Mouse (Mus musculus): ENCODE results near the gene Card11. TPM values are rescaled to one million over a fixed set of nuclear protein-coding genes. Genes with fewer than 3 reads are reported as not detected.

The Card11 gene
- polyA plus RNA-seq, 1 experiment from 2014 or later: 0.20 TPM

- ATAC-seq (ENCODE audit: insufficient number of reproducible peaks, low FRiP score, low TSS enrichment, low read depth): no peak
- Histone ChIP-seq H3K36me3 (no peaks in the 10 kb centered on the region), H3K4me1 (no peaks in the 10 kb centered on the region), H3K4me3 (replicated peaks) (no peak overlapping the region), H3K27ac (replicated peaks) (no peak overlapping the region), H3K27me3 (no peaks in the 10 kb centered on the region), H3K9ac (no peak overlapping the region), H3K9me3 (replicated peaks) (peaks cover 9% of the 10 kb centered on the region), H3K4me2 (replicated peaks) (no peak overlapping the region)
- WGBS: 92% methylated on average over 3 of the region's 3 CpGs
Observed at GRCm38 (mm10) chr5:141025635-141026034, 25.3 kb upstream of the Card11 start.

GRCm38 (mm10) chr5:141024435-141024834 lies 24.1 kb upstream of the Card11 start:
- ATAC-seq (ENCODE audit: insufficient number of reproducible peaks, low FRiP score, low TSS enrichment, low read depth): no peak
- Histone ChIP-seq H3K9ac (no peak overlapping the region), H3K36me3 (no peaks in the 10 kb centered on the region), H3K4me1 (no peaks in the 10 kb centered on the region), H3K27ac (replicated peaks) (no peak overlapping the region), H3K27me3 (no peaks in the 10 kb centered on the region), H3K9me3 (replicated peaks) (peaks cover 9% of the 10 kb centered on the region), H3K4me3 (replicated peaks) (no peak overlapping the region), H3K4me2 (replicated peaks) (no peak overlapping the region)
- 62% methylated on average over 5 of the region's 5 CpGs for WGBS

GRCm38 (mm10) chr5:141017927-141018700 lies 17.7 kb upstream of the Card11 start:
- H3K9ac ChIP-seq: no peak overlapping the region
- H3K4me2 ChIP-seq (replicated peaks): no peak overlapping the region
- peaks cover 9% of the 10 kb centered on the region; the same call in 1 of the 2 replicates for H3K9me3 ChIP-seq (replicated peaks)
- H3K36me3 ChIP-seq: no peaks in the 10 kb centered on the region
- H3K27me3 ChIP-seq: no peaks in the 10 kb centered on the region
- H3K4me1 ChIP-seq: no peaks in the 10 kb centered on the region
- no peak overlapping the region for H3K27ac ChIP-seq (replicated peaks)
- 50% methylated on average over 1 of the region's 2 CpGs for WGBS
- ATAC-seq (ENCODE audit: insufficient number of reproducible peaks, low FRiP score, low TSS enrichment, low read depth): no peak
- H3K4me3 ChIP-seq (replicated peaks): no peak overlapping the region

- no peak overlapping the region for H3K4me2 ChIP-seq (replicated peaks)
- no peaks in the 10 kb centered on the region for H3K9me3 ChIP-seq (replicated peaks)
- H3K27me3 ChIP-seq: no peaks in the 10 kb centered on the region
- no peak for ATAC-seq (ENCODE audit: insufficient number of reproducible peaks, low FRiP score, low TSS enrichment, low read depth)
- H3K4me1 ChIP-seq: no peaks in the 10 kb centered on the region
- H3K36me3 ChIP-seq: no peaks in the 10 kb centered on the region
- H3K9ac ChIP-seq: no peak overlapping the region
- 76% methylated on average over 1 of the region's 1 CpGs for WGBS
- no peak overlapping the region for H3K27ac ChIP-seq (replicated peaks)
- no peak overlapping the region for H3K4me3 ChIP-seq (replicated peaks)
Observed at GRCm38 (mm10) chr5:141016082-141016481, 15.7 kb upstream of the Card11 start.

- ATAC-seq (ENCODE audit: insufficient number of reproducible peaks, low FRiP score, low TSS enrichment, low read depth): no peak
- Histone ChIP-seq H3K4me2 (replicated peaks) (no peak overlapping the region), H3K9me3 (replicated peaks) (no peaks in the 10 kb centered on the region), H3K36me3 (no peaks in the 10 kb centered on the region), H3K4me3 (replicated peaks) (no peak overlapping the region), H3K4me1 (no peaks in the 10 kb centered on the region), H3K27me3 (no peaks in the 10 kb centered on the region), H3K27ac (replicated peaks) (no peak overlapping the region), H3K9ac (no peak overlapping the region)
- 87% methylated on average over 6 of the region's 6 CpGs for whole genome bisulfite sequencing
Observed at GRCm38 (mm10) chr5:141014216-141014615, 13.8 kb upstream of the Card11 start.

GRCm38 (mm10) chr5:141013465-141013864 lies 13.1 kb upstream of the Card11 start:
- Histone ChIP-seq H3K27me3 (no peaks in the 10 kb centered on the region), H3K27ac (replicated peaks) (no peak overlapping the region), H3K36me3 (no peaks in the 10 kb centered on the region), H3K9me3 (replicated peaks) (no peaks in the 10 kb centered on the region), H3K4me1 (no peaks in the 10 kb centered on the region), H3K4me2 (replicated peaks) (no peak overlapping the region), H3K4me3 (replicated peaks) (no peak overlapping the region), H3K9ac (no peak overlapping the region)
- 56% methylated on average over 9 of the region's 9 CpGs for WGBS
- no peak for ATAC-seq (ENCODE audit: insufficient number of reproducible peaks, low FRiP score, low TSS enrichment, low read depth)

- WGBS: 63% methylated on average over 5 of the region's 5 CpGs
- no peak for ATAC-seq (ENCODE audit: insufficient number of reproducible peaks, low FRiP score, low TSS enrichment, low read depth)
- Histone ChIP-seq H3K9ac (no peak overlapping the region), H3K4me2 (replicated peaks) (no peak overlapping the region), H3K4me3 (replicated peaks) (no peak overlapping the region), H3K9me3 (replicated peaks) (no peaks in the 10 kb centered on the region), H3K4me1 (no peaks in the 10 kb centered on the region), H3K27me3 (no peaks in the 10 kb centered on the region), H3K36me3 (no peaks in the 10 kb centered on the region), H3K27ac (replicated peaks) (no peak overlapping the region)
Observed at GRCm38 (mm10) chr5:141005491-141005890, 5.1 kb upstream of the Card11 start.

GRCm38 (mm10) chr5:141004078-141004763 lies 3.8 kb upstream of the Card11 start:
- Histone ChIP-seq H3K27me3 (no peaks in the 10 kb centered on the region), H3K36me3 (no peaks in the 10 kb centered on the region), H3K4me1 (no peaks in the 10 kb centered on the region), H3K9me3 (replicated peaks) (no peaks in the 10 kb centered on the region), H3K4me3 (replicated peaks) (no peak overlapping the region), H3K4me2 (replicated peaks) (no peak overlapping the region), H3K9ac (no peak overlapping the region), H3K27ac (replicated peaks) (no peak overlapping the region)
- 77% methylated on average over 3 of the region's 3 CpGs for WGBS
- ATAC-seq (ENCODE audit: insufficient number of reproducible peaks, low FRiP score, low TSS enrichment, low read depth): no peak

GRCm38 (mm10) chr5:140999178-140999672 lies 1.2 kb downstream of the Card11 start:
- Histone ChIP-seq H3K27me3 (no peaks in the 10 kb centered on the region), H3K4me1 (no peaks in the 10 kb centered on the region), H3K27ac (replicated peaks) (no peak overlapping the region), H3K9me3 (replicated peaks) (no peaks in the 10 kb centered on the region), H3K9ac (no peak overlapping the region), H3K4me3 (replicated peaks) (no peak overlapping the region), H3K4me2 (replicated peaks) (no peak overlapping the region), H3K36me3 (no peaks in the 10 kb centered on the region)
- no peak for ATAC-seq (ENCODE audit: insufficient number of reproducible peaks, low FRiP score, low TSS enrichment, low read depth)
- WGBS: 73% methylated on average over 7 of the region's 7 CpGs

- ATAC-seq (ENCODE audit: insufficient number of reproducible peaks, low FRiP score, low TSS enrichment, low read depth): no peak
- no peaks in the 10 kb centered on the region for H3K36me3 ChIP-seq
- H3K27ac ChIP-seq (replicated peaks): no peak overlapping the region
- H3K9ac ChIP-seq: no peak overlapping the region
- H3K4me1 ChIP-seq: no peaks in the 10 kb centered on the region
- H3K9me3 ChIP-seq (replicated peaks): no peaks in the 10 kb centered on the region
- H3K27me3 ChIP-seq: no peaks in the 10 kb centered on the region
- WGBS: 78% methylated on average over 4 of the region's 4 CpGs
- no peak overlapping the region for H3K4me3 ChIP-seq (replicated peaks)
- no peak overlapping the region for H3K4me2 ChIP-seq (replicated peaks)
Observed at GRCm38 (mm10) chr5:140997767-140998166, 2.6 kb downstream of the Card11 start.

- no peaks in the 10 kb centered on the region for H3K4me1 ChIP-seq
- H3K4me3 ChIP-seq (replicated peaks): no peak overlapping the region
- H3K27me3 ChIP-seq: no peaks in the 10 kb centered on the region
- H3K36me3 ChIP-seq: no peaks in the 10 kb centered on the region
- H3K27ac ChIP-seq (replicated peaks): no peak overlapping the region
- no peaks in the 10 kb centered on the region for H3K9me3 ChIP-seq (replicated peaks)
- H3K9ac ChIP-seq: no peak overlapping the region
- ATAC-seq (ENCODE audit: insufficient number of reproducible peaks, low FRiP score, low TSS enrichment, low read depth): no peak
- H3K4me2 ChIP-seq (replicated peaks): no peak overlapping the region
- WGBS: 50% methylated on average over 11 of the region's 11 CpGs
Observed at GRCm38 (mm10) chr5:140992093-140993070, 8.0 kb downstream of the Card11 start.
